Mouse (Mus musculus) heart, embryonic 16.5 days (tissue): Measurements from ENCODE around the gene Dact2. TPM values are rescaled to one million over a fixed set of nuclear protein-coding genes. Genes with fewer than 3 reads are reported as not detected.

Source experiments
- ATAC-seq: fragments of 200-750 bp; cut with Nextera tagmentation; replicated peaks from 2 replicates; pipeline ENCODE4 v1.8.0; 2017; ENCODE audit warnings: moderate number of reproducible peaks; ENCODE audit not compliant: insufficient read depth, low FRiP score; ENCODE audit errors: extremely low read depth
- H3K27ac ChIP-seq: fragments of 300-500 bp; sonication (generic); 2 replicates; pipeline ENCODE4 v1.5.1; 2014; ENCODE audit warnings: mild to moderate bottlenecking, low read length, control low read depth, moderate library complexity
- H3K27me3 ChIP-seq: fragments of 300-500 bp; sonication (generic); 2 replicates; pipeline ENCODE4 v1.6.1; 2014; ENCODE audit warnings: low read length, mixed read lengths; ENCODE audit not compliant: control insufficient read depth, insufficient read depth
- H3K36me3 ChIP-seq: fragments of 300-500 bp; sonication (generic); 2 replicates; pipeline ENCODE4 v1.6.1; 2014; ENCODE audit not compliant: control insufficient read depth, insufficient read depth
- H3K4me1 ChIP-seq: fragments of 300-500 bp; sonication (generic); 2 replicates; pipeline ENCODE4 v1.6.1; 2014; ENCODE audit warnings: low read length, mixed read lengths; ENCODE audit not compliant: control insufficient read depth, insufficient read depth
- H3K4me2 ChIP-seq: fragments of 300-500 bp; sonication (generic); 2 replicates; pipeline ENCODE4 v1.6.1; 2014; ENCODE audit warnings: low read depth, mild to moderate bottlenecking, control low read depth, low read length
- H3K4me3 ChIP-seq: fragments of 300-500 bp; sonication (generic); 2 replicates; pipeline ENCODE4 v1.5.1; 2014; ENCODE audit warnings: mild to moderate bottlenecking, control low read depth, low read length
- H3K9ac ChIP-seq: fragments of 300-500 bp; sonication (generic); 2 replicates; pipeline ENCODE4 v1.6.1; 2014; ENCODE audit warnings: low read length, control low read depth
- H3K9me3 ChIP-seq: fragments of 300-500 bp; sonication (generic); replicated peaks from 2 replicates; pipeline ENCODE4 v1.6.1; 2016; ENCODE audit warnings: low read length; ENCODE audit not compliant: control insufficient read depth
- WGBS: fragments of 180-500 bp; shearing (Covaris S2); extraction: QIAGEN DNeasy Blood & Tissue Kit; methylation state at CpG from one replicate; pipeline ENCODE4 v1.1.7; 2014; 5-methylcytosine and 5-hydroxymethylcytosine counted together
- polyA plus RNA-seq: library from polyadenylated mRNA; unstranded; fragments of >200 nt; fragmentation: Nextera tagmentation; extraction: Ambion mirVana; gene quantifications from 2 replicates; pipeline ENCODE4 v1.2.1, GENCODE M21; 2015

Dact2 gene
- 2.7 and 4.6 TPM in 2 replicates for polyA plus RNA-seq

- no peaks in the 10 kb centered on the region for H3K9me3 ChIP-seq
- H3K27ac ChIP-seq: peak within 1 kb of the TSS; percentile 59
- no peak; the same call in 1 of the 2 replicates for ATAC-seq
- WGBS: 32% methylated on average over 13 of the region's 13 CpGs
- peak within 1 kb of the TSS; percentile 65 for H3K4me3 ChIP-seq
- H3K27me3 ChIP-seq: peaks cover 52% of the 10 kb centered on the region
- H3K9ac ChIP-seq: peak within 1 kb of the TSS; percentile 71
- H3K36me3 ChIP-seq: no peaks in the 10 kb centered on the region
- H3K4me1 ChIP-seq: peaks cover 10% of the 10 kb centered on the region
- H3K4me2 ChIP-seq: peak within 1 kb of the TSS; percentile 83
Observed at GRCm38 (mm10) chr17:14204061-14204460, at the start of gene Dact2. Gene Dact2, minus strand, starts transcription at chr17:14204304.

GRCm38 (mm10) chr17:14252456-14252855, 48.4 kb upstream of the Dact2 start:
- H3K9me3 ChIP-seq: no peaks in the 10 kb centered on the region
- 0 out of 2 replicates have a peak, but pooled peaks cover 3% of the 10 kb centered on the region for H3K27me3 ChIP-seq
- H3K9ac ChIP-seq: no peak overlapping the region
- no peak overlapping the region for H3K27ac ChIP-seq
- H3K4me2 ChIP-seq: no peak overlapping the region
- H3K4me3 ChIP-seq: no peak overlapping the region
- no peak for ATAC-seq
- no peaks in the 10 kb centered on the region for H3K36me3 ChIP-seq
- no peaks in the 10 kb centered on the region for H3K4me1 ChIP-seq
- WGBS: 61% methylated on average over 7 of the region's 7 CpGs

GRCm38 (mm10) chr17:14250401-14250800, 46.3 kb upstream of the Dact2 start:
- no peaks in the 10 kb centered on the region for H3K36me3 ChIP-seq
- H3K9me3 ChIP-seq: no peaks in the 10 kb centered on the region
- ATAC-seq: no peak
- 65% methylated on average over 8 of the region's 8 CpGs for WGBS
- H3K9ac ChIP-seq: no peak overlapping the region
- H3K27me3 ChIP-seq: 0 out of 2 replicates have a peak, but pooled peaks cover 3% of the 10 kb centered on the region
- H3K27ac ChIP-seq: no peak overlapping the region
- H3K4me3 ChIP-seq: no peak overlapping the region
- no peak overlapping the region for H3K4me2 ChIP-seq
- no peaks in the 10 kb centered on the region for H3K4me1 ChIP-seq

GRCm38 (mm10) chr17:14249595-14249994, 45.5 kb upstream of the Dact2 start:
- Histone ChIP-seq H3K27me3 (0 out of 2 replicates have a peak, but pooled peaks cover 5% of the 10 kb centered on the region), H3K4me2 (no peak overlapping the region), H3K4me3 (no peak overlapping the region), H3K4me1 (no peaks in the 10 kb centered on the region; the same call in 1 of the 2 replicates), H3K9ac (no peak overlapping the region), H3K27ac (no peak overlapping the region), H3K9me3 (no peaks in the 10 kb centered on the region), H3K36me3 (no peaks in the 10 kb centered on the region)
- ATAC-seq: no peak
- 34% methylated on average over 4 of the region's 4 CpGs for WGBS

- WGBS: 85% methylated on average over 8 of the region's 8 CpGs
- Histone ChIP-seq H3K4me1 (peaks cover 3% of the 10 kb centered on the region; the same call in 1 of the 2 replicates), H3K9me3 (no peaks in the 10 kb centered on the region), H3K4me3 (no peak overlapping the region), H3K27me3 (0 out of 2 replicates have a peak, but pooled peaks cover 7% of the 10 kb centered on the region), H3K4me2 (no peak overlapping the region), H3K36me3 (no peaks in the 10 kb centered on the region), H3K9ac (no peak overlapping the region), H3K27ac (no peak overlapping the region)
- no peak for ATAC-seq
Observed at GRCm38 (mm10) chr17:14247931-14248330, 43.8 kb upstream of the Dact2 start.

GRCm38 (mm10) chr17:14246266-14246665, 42.2 kb upstream of the Dact2 start:
- Histone ChIP-seq H3K36me3 (no peaks in the 10 kb centered on the region), H3K9ac (no peak overlapping the region), H3K27ac (no peak overlapping the region), H3K4me1 (peaks cover 3% of the 10 kb centered on the region; the same call in 1 of the 2 replicates), H3K27me3 (0 out of 2 replicates have a peak, but pooled peaks cover 7% of the 10 kb centered on the region), H3K9me3 (no peaks in the 10 kb centered on the region), H3K4me3 (no peak overlapping the region), H3K4me2 (no peak overlapping the region)
- ATAC-seq: no peak
- WGBS: 87% methylated on average over 2 of the region's 2 CpGs

GRCm38 (mm10) chr17:14244195-14244965, 40.3 kb upstream of the Dact2 start:
- ATAC-seq: no peak
- no peaks in the 10 kb centered on the region for H3K36me3 ChIP-seq
- peaks cover 3% of the 10 kb centered on the region; the same call in 1 of the 2 replicates for H3K4me1 ChIP-seq
- no peak overlapping the region for H3K4me2 ChIP-seq
- H3K27ac ChIP-seq: no peak overlapping the region
- 52% methylated on average over 11 of the region's 11 CpGs for WGBS
- peaks cover 10% of the 10 kb centered on the region; the same call in 1 of the 2 replicates for H3K27me3 ChIP-seq
- H3K4me3 ChIP-seq: no peak overlapping the region
- H3K9ac ChIP-seq: no peak overlapping the region
- no peaks in the 10 kb centered on the region for H3K9me3 ChIP-seq

- no peak for ATAC-seq
- Histone ChIP-seq H3K36me3 (no peaks in the 10 kb centered on the region), H3K4me2 (no peak overlapping the region), H3K9me3 (no peaks in the 10 kb centered on the region), H3K4me3 (no peak overlapping the region), H3K9ac (no peak overlapping the region), H3K27ac (no peak overlapping the region), H3K27me3 (peaks cover 7% of the 10 kb centered on the region), H3K4me1 (peaks cover 3% of the 10 kb centered on the region; the same call in 1 of the 2 replicates)
- WGBS: 75% methylated on average over 8 of the region's 8 CpGs
Observed at GRCm38 (mm10) chr17:14242634-14243033, 38.5 kb upstream of the Dact2 start.

- ATAC-seq: no peak
- WGBS: 65% methylated on average over 10 of the region's 10 CpGs
- H3K9ac ChIP-seq: no peak overlapping the region
- no peak overlapping the region for H3K27ac ChIP-seq
- H3K4me3 ChIP-seq: no peak overlapping the region
- peaks cover 3% of the 10 kb centered on the region; the same call in 1 of the 2 replicates for H3K4me1 ChIP-seq
- no peak overlapping the region for H3K4me2 ChIP-seq
- no peaks in the 10 kb centered on the region for H3K9me3 ChIP-seq
- H3K27me3 ChIP-seq: peaks cover 21% of the 10 kb centered on the region
- no peaks in the 10 kb centered on the region for H3K36me3 ChIP-seq
Observed at GRCm38 (mm10) chr17:14239960-14240359, 35.9 kb upstream of the Dact2 start.
